Mouse (Mus musculus) layer of hippocampus, adult 2 months (tissue): Measurements from ENCODE around the gene Ccdc149. TPM values are rescaled to one million over a fixed set of nuclear protein-coding genes. Genes with fewer than 3 reads are reported as not detected.

Experiments
- DNase-seq, 2 experiments: peaks; one replicate each; pipeline ENCODE4 v3.0.0; 2022; ENCODE audit warnings: low spot score in 2 of 2
- H3K27ac ChIP-seq: fragments of 200-600 bp; 2 replicates; pipeline ENCODE4 v1.8.1; 2022
- H3K4me3 ChIP-seq: fragments of 200-600 bp; 2 replicates; pipeline ENCODE4 v1.8.1; 2022; ENCODE audit warnings: mild to moderate bottlenecking
- CTCF ChIP-seq: fragments of 200-600 bp; conservative IDR thresholded peaks from 2 replicates; pipeline ENCODE4 v1.8.1; 2022; ENCODE audit warnings: antibody characterized with exemption, mild to moderate bottlenecking, moderate library complexity
- total RNA-seq, 2 experiments: library from RNA; stranded (reverse); gene quantifications; 2 replicates each; pipeline ENCODE4 v1.2.3; 2021

Ccdc149 gene
- total RNA-seq, 2 experiments from 2014 or later, result 67.8 to 69.8 TPM

DNA sequence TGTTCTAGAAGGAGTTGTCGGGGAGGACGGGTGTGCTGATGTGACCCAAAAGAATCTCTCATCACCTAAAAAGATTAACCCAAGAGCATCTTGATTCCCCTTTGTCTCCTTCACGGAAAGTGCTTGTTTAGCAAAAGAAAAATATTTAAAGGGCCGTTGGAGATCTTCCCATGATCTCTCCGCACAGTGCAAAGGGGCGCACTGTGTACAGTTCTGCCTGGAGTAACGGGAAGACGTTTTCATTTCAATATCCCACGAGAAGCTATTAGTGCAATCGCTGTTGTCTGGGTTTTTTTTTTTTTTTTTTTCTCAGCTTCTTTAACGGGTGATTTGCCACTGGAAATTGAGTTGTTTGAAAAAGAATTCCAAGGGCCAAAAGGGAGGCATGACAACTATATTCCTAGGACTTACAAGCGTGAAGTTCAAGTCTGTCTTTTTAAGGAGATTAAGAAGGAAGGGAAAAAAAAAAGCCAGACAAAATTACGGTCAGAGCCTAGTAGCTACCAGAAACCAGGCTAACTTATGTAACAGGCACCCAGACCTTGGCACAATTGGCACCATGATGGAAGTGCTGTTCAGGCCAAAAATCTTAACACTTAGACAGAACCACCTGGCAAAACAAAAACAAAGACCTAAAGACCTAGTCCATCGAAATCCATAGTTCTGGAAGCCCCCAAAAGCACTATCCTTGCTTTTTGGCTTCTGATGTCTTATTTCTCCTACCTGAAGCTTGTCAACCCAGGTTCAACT is 41.4 kb downstream of the Ccdc149 start:
- no peak for TF ChIP-seq CTCF
- no peak overlapping the region for H3K27ac ChIP-seq
- no peak overlapping the region for H3K4me3 ChIP-seq
- DNase-seq, result no peak

GRCm38 (mm10) chr5:52428613-52429012 is 42.7 kb downstream of the Ccdc149 start:
- Histone ChIP-seq H3K4me3 (no peak overlapping the region), H3K27ac (no peak overlapping the region)
- TF ChIP-seq CTCF, result no peak
- no peak for DNase-seq

- no peak for TF ChIP-seq CTCF
Observed at GRCm38 (mm10) chr5:52425819-52426218, 45.5 kb downstream of the Ccdc149 start.

DNA sequence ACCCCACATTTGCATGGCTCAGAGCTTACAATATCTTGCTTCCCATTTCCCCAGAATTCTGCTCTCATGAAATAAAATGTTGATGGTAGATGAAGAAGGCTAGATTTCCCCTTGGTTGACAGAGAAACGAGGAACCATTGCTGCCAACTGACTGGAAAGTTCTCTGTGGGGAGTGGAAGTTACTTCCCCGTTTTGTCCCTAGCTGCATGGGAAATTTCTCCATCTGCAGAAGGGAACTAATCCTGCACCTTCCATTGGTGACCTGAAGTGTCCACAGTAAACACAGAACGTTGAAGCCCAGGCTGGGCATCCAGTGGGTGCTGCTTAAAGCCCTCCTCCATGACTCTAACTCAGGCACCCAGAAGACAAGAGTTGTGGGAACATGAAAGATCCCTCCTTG is 47.4 kb downstream of the Ccdc149 start:
- no peak overlapping the region for H3K4me3 ChIP-seq
- TF ChIP-seq CTCF, result no peak
- no peak overlapping the region for H3K27ac ChIP-seq
- DNase-seq, result no peak

More at GRCm38 (mm10) chr5:52425819-52426218, 45.5 kb downstream of the Ccdc149 start:
- Histone ChIP-seq H3K4me3 (no peak overlapping the region), H3K27ac (no peak overlapping the region)
- no peak for DNase-seq

- Histone ChIP-seq H3K27ac (no peak overlapping the region), H3K4me3 (no peak overlapping the region)
- no peak for TF ChIP-seq CTCF
- no peak for DNase-seq
Observed at GRCm38 (mm10) chr5:52416485-52416884, 54.8 kb downstream of the Ccdc149 start.

DNA sequence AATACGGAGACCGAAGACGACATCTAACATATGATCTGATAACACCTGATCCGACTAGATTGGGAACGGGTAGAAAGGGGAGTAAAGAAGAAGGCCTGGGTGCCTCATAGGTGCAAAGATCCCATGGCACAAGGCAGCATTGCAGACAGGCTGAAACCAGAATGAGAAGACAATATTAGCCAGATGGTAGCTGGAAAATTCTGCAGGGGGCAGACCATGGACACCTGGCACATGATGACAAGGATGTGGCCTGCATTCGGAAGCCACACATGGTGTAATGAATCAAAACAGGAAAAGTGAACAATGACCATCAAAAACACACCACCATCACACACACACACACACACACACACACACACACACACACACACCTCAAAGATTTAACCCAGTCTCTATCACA is 55.4 kb downstream of the Ccdc149 start:
- no peak overlapping the region for H3K4me3 ChIP-seq
- no peak for TF ChIP-seq CTCF
- DNase-seq, result no peak
- no peak overlapping the region for H3K27ac ChIP-seq

DNA sequence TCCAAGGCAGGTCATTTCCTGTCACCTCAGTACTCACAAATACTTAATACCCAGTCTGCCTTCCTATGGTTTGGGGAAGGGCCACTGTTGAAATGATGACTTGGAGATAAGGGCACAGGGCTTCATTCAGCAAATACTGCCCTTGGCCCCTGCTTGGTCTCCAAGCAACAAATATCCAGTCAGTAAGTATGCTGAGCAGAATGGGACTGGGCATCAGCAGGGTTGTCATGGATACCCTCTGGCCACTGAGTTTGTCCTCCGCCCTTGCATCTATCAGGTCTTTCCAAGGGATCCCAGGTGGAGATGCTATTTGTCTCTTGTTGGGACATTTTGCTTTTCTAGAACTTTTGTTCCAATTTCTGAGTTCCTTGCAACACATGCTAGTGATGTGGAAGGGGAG is 56.1 kb downstream of the Ccdc149 start:
- Histone ChIP-seq H3K4me3 (no peak overlapping the region), H3K27ac (no peak overlapping the region)
- no peak for DNase-seq
- TF ChIP-seq CTCF, result no peak

- no peak for TF ChIP-seq CTCF
- Histone ChIP-seq H3K4me3 (no peak overlapping the region), H3K27ac (no peak overlapping the region)
- DNase-seq, result no peak
Observed at GRCm38 (mm10) chr5:52411567-52411966, 59.8 kb downstream of the Ccdc149 start.

- Histone ChIP-seq H3K4me3 (no peak overlapping the region), H3K27ac (no peak overlapping the region)
- DNase-seq, result no peak
- no peak for TF ChIP-seq CTCF
Observed at GRCm38 (mm10) chr5:52410197-52410596, 61.1 kb downstream of the Ccdc149 start.

DNA sequence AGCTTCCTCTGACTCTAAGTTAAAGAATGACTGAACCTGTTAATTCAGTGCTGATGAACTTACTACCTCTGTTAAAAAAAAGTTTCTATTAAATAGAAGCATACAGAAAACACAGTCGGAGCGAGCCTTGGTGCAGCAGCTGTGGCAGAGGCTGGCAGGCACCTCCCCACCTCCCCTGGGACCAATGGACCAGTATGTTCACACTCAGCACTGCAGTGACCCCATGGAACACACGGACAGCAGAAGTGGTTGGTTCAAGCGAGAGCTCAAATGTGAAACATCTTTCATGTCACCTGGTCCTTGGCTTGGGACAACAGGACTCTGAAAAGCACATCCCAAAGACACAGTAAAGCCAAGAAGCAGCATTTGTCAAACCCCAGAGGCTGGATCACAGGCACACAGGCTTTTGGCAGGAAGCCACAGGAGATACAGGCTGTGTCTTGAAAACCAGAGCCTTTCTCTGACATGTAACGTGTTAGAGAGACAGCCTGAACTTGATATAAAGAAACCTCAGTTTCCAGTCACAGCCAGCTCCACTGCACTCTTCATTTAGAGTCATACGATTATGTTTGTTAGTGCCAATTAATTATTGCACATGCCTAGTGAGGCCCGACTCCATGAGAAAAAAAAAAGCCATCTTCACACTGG is 62.5 kb downstream of the Ccdc149 start:
- no peak overlapping the region for H3K27ac ChIP-seq
- TF ChIP-seq CTCF, result no peak
- H3K4me3 ChIP-seq, result no peak overlapping the region
- no peak for DNase-seq

DNA sequence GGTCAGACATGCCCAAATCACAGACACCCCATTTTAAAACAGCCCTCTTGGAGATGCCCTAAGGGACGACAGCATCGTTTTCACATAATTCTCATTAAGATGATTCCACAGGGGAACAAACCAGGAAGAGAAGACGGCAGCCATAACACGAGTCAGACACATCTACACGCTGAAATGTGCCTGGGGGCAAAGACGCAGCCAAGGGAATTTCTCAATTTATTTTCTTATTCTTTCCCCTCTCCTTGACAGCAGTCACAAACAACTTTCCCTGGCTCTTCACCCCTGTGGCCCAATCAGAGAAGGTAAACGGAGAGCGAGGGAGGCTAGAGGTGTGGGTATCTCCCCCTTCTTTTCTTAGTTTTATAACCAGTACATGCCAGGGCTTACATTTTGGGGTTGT is 66.9 kb downstream of the Ccdc149 start:
- Histone ChIP-seq H3K27ac (no peak overlapping the region), H3K4me3 (no peak overlapping the region)
- DNase-seq, result no peak
- TF ChIP-seq CTCF, result no peak

- no peak overlapping the region for H3K4me3 ChIP-seq
Observed at GRCm38 (mm10) chr5:52393756-52394155, 77.6 kb downstream of the Ccdc149 start.

DNA sequence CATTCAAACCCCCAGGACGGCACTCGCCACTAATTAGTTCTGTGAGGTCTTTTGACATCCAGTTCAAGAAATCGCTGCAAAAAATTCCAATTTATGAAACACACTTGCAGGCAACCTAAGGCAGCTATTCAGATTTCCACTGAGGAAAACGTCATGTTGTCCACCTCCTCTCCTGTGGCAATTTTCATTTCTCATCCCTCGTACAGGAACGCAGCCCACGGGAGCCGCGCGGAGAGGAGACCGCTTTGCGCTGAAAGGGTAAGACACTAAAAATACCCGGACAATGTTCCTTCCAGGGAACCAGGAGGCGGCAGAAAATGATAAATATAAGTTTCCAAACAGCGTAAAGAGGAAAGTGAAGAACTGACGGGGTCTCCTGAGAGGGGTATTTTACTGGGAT is 79.8 kb downstream of the Ccdc149 start:
- DNase-seq, result no peak
- TF ChIP-seq CTCF, result no peak
- Histone ChIP-seq H3K27ac (peak overlapping the region; percentile 1; the same call in 1 of the 2 replicates), H3K4me3 (no peak overlapping the region)

More at GRCm38 (mm10) chr5:52393756-52394155, 77.6 kb downstream of the Ccdc149 start:
- TF ChIP-seq CTCF, result no peak
- DNase-seq, result no peak
- H3K27ac ChIP-seq, result no peak overlapping the region; the same call in 1 of the 2 replicates

DNA sequence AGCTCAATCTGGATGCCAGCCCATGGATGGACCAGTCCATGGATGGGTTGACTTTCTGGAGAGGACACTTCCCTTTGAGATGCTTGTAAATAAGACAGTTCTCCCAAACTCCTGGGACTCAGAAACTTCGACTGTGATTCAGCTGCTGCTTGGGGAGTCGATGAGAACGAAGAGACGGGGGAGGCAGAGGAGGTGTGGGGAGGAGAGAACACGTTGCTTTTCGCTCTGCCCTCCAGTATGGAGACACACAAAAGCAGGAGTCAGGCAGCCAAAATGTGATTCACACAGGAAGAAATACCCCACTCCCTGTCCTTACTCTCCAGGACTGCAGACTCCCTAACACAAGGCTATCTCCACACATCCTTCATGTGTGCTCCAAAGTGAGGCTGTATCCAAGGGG is 80.9 kb downstream of the Ccdc149 start:
- Histone ChIP-seq H3K4me3 (no peak overlapping the region), H3K27ac (no peak overlapping the region; the same call in 1 of the 2 replicates)
- no peak for TF ChIP-seq CTCF
- no peak for DNase-seq
